Mouse (Mus musculus): Measurements from ENCODE around the gene Rnf145.

DNA sequence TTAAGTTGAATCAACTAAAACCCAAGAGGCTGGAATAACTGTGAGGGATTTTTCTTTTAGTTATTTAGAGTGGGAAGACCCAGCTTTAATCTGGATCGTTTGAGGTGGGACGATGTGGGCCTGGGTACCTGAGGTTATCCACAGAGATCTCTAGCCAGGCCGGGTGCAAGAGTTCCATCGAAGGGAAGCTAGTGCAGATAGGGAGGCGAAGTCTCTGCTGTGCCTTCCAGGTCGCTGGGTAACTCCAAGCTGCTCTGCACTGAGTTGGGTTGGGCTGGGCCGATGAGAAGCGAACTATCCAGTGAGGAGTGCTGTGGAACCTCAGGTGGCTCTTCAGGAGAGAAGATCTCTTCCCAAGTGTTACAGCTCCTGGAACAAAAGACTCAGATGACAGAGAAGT, 55.6 kb downstream of the Rnf145 start:
- TF ChIP-seq CTCF (IDR thresholded peaks at IDR 0.05; ENCODE audit: low read depth), result no peak
- TF ChIP-seq EP300 (IDR thresholded peaks at IDR 0.05; ENCODE audit: low read depth), result no peak

All from liver, embryonic 14.5 days (tissue).